Mouse (Mus musculus) kidney, adult 8-10 months (tissue): ENCODE data around the gene Tas2r143.

Experiments
- DNase-seq, 2 experiments: peaks; one replicate each; pipeline ENCODE4 v3.0.0; 2022

Tas2r143 gene

GRCm38 (mm10) chr6:42369870-42370269 is 30.2 kb upstream of the Tas2r143 start:
- DNase-seq, result peak; percentile 68 to 78

DNA sequence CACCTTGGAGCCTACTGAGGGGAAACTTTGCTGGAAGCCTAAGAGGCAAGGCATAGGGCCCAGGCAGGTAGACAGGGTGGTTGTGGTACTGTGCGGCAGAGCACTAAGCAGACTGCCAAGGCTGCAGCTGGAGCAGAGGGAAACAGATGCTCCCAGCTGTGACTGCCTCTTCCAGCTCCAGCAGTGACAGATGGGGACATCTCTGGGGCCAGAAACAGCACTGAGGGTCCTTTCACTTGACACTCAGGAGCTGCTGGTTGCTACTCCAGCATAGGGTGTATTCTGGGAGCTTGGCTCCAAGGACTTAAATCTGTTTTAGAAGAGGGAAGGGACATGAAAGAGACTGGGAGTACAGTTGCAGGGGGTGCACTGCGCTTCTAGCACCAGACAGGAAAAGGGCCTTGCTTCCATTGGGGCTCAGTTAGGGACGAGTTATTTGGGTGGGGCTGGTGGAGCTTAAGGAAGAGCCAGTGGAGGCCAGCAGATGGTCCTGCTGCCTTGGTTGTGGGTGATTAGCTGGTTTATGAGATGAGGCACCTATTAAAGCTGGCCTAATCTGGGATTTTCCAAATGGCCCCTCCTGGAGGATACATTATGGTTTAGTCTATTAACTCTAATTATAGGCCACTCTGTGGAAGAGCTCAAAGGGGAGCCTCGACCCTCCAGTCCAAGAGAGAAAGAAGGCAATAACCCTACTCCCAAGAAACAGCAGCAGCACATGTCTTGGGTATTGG is 29.2 kb upstream of the Tas2r143 start:
- peak in 1 of 2 experiments; percentile 16 for DNase-seq

- no peak for DNase-seq
Observed at GRCm38 (mm10) chr6:42372001-42372400, 28.0 kb upstream of the Tas2r143 start.

DNA sequence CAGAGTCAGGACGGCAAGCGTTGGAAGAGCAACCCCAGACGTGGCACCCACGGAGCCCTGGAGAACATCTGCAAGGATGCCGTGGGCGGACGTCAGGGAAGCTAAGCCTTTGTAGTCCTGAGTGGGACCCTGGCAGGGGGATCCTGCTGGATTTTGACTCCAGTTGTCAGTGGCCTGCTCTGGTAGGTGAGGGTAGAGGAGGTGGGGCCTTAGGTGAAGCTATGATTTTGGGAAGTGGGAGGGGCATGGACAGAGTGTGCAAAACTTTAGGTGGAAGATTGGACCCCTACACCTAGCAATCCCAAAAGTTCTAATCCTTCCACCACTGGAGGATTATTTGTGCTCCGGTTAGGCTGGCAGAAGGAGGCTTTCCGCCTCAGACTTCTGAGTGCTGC is 27.6 kb upstream of the Tas2r143 start:
- DNase-seq, result no peak

GRCm38 (mm10) chr6:42372816-42373547 is 27.1 kb upstream of the Tas2r143 start, which contains the start of gene Epha1:
Gene Epha1 (minus strand): TSS chr6:42373268.
- DNase-seq, result peak; percentile 80 to 82

DNA sequence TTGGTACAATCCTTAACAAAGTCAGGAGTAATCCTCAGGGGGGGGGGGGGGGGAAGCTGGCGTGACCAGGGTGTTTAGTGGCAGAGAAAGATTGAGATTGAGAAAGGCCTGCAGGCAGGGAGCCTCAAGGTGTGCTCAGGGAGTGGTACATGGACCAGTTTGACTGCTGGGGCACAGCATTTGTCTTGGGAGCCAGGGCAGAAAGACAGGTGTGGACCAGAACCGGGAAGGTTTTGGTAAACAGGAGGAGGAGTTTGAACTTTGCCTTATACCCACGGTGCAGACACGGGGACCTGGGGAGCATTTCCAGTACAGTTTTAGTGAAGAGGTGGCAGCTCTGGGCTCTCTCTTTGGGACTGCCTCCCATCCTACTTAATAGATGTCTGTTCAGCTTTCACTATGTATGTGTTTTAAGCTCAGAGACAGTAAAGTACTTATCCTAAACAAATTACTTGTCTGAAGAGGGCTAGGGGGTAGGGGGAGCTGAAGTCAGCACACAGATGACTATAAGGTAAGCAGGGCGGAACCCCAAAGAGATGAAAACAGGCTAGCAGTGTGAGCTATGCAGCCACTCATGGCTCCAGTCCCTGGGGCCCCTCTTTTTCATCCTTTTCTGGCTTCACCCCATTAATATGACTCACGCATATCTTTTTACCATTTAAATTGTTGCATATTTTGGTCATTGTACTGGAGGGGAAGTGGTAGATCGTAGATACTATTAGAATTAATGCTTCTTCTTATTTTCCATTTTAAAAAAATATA is 26.2 kb upstream of the Tas2r143 start:
- DNase-seq, result peak in 1 of 2 experiments; percentile 20

GRCm38 (mm10) chr6:42374701-42375100 is 25.3 kb upstream of the Tas2r143 start:
- DNase-seq, result no peak

DNA sequence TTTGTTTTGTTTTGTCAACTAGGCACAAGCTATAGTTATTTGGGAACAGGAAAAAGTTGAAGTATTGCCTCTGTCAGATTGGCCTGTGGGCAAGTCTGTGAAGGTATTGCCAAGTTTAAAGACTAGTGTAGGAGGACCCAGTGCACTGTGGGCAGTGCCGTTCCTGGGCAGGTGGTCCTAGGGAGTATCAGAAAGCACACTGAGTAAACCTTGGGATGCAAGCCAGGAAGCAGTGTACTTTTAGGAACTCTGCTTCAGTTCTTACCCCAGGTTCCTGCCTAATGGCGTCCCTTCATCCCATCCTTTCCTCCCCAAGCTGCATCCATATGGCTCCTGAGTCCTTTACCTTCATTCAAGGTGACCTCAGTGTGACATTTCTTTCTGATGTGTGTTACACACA is 24.9 kb upstream of the Tas2r143 start:
- DNase-seq, result no peak

DNA sequence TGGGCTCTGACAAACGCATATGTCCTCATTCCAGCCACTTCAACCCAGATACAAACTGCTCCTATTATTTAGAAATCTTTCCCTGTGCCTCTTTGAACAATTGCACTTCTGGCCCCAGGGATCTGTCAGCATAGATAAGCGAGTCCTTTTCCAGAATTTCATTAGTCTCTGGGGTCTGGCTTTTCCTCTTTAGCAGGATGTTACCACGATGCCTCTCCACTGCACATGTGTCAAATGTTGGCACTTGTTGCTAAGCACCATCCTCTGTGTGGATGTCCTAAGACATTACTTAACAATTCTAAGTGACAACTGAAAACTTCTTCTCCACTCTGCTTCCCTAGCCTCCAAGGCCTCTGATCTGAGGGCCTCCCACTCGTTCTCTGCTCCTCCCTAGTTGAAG is 24.0 kb upstream of the Tas2r143 start:
- no peak for DNase-seq

GRCm38 (mm10) chr6:42376504-42377019 is 23.5 kb upstream of the Tas2r143 start:
- DNase-seq, result no peak

- DNase-seq, result no peak
Observed at GRCm38 (mm10) chr6:42377280-42377679, 22.8 kb upstream of the Tas2r143 start.

DNA sequence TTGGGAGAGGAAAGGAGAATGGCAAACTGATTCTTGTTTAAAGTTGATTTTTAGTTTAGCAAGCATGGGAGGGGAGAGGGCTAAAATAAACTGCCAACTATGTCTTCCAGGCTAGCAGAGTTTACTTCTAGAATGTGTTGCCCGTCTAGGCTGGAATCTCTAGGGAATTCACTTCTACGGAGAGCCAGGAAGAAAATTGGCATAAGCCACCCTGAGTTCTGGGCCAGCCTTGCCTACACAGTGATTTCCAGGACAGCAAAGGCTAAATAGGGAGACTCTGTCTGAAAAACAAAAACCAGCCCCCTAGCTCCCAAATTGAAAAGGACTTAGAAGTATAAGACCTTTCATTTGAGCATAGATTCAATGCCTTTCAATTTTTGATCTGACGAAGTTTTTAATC is 20.5 kb upstream of the Tas2r143 start:
- DNase-seq, result no peak

GRCm38 (mm10) chr6:42380416-42381144 is 19.5 kb upstream of the Tas2r143 start:
- peak in 1 of 2 experiments; percentile 53 for DNase-seq

DNA sequence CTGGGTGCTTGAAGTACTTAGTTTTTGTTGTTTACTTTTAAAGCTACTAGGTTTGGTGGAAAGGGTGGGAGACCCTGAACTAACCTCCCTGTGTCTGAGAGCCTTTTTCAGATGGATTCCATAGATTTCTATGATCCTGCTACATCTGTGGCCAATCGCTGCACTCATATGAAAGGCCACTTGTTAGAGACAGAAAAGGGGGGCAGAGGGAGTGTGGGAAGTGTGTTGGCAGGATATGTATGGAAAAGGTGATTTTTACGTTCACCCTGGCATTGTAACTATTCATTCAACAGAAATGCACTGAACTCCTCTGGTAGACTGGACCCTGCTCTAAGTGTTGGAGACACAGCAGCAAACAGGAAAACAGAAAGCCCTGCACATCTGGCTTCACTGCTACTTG is 18.8 kb upstream of the Tas2r143 start:
- no peak for DNase-seq

GRCm38 (mm10) chr6:42381916-42382381 is 18.1 kb upstream of the Tas2r143 start:
- peak; percentile 31 to 45 for DNase-seq

- no peak for DNase-seq
Observed at GRCm38 (mm10) chr6:42383360-42383759, 16.7 kb upstream of the Tas2r143 start.

- no peak for DNase-seq
Observed at GRCm38 (mm10) chr6:42385635-42386034, 14.4 kb upstream of the Tas2r143 start.

DNA sequence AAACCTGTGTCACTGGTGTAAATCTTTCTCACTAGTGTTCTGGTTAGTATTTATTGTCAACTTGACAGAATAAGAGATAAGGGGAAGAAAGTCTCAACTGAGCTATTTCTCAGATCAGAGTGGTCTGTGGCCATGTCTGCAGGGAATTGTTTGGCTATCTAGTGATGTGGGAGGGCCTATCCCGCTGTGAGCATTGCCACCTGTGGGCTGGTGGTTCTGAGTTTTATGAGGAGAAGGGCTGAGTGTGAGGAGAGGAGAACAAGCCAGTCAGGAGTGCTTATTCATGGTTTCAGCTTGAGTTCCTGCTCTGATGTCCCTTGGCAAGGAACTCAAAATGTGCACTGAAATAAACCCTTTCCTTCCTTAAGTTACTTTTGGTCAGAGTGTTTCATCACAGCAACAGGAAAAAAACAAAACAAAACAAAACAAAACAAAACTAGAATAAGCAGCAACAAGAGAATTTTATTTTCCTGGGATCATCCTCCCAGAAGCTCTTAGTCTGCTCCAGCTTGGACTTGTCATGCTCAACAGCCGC is 8.2 kb upstream of the Tas2r143 start:
- no peak for DNase-seq

GRCm38 (mm10) chr6:42395960-42396809 is 3.9 kb upstream of the Tas2r143 start:
- DNase-seq, result peak; percentile 73 to 84

DNA sequence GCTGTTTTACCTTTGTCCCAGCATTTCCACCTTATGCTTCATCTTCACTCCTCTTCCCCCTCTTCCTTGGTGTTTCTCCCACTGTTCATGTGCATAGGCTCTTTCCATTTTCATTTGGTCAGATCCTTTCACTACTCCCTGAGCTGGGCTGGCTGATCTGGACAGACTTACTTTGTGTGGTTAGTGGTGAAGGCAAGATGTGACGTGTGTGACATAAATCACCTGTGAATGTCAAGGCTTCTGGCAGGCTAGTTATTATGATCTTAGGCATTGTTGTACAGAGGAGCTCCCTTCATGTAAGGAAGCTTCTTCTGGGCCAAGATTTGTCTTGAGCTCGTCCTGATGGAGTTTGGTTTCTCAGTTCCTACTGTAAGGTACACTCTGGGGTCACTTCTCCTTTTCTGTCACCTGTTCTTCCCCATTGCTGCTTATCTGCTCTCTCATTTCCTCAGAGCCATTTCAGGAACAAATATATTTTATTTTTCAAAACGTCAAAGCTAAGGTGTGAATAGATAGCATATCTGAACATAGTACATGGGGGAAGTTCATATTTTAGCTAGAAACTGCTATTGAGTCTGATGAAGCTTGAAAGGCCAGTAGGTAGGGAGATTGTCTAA is 2.9 kb upstream of the Tas2r143 start:
- no peak for DNase-seq

DNA sequence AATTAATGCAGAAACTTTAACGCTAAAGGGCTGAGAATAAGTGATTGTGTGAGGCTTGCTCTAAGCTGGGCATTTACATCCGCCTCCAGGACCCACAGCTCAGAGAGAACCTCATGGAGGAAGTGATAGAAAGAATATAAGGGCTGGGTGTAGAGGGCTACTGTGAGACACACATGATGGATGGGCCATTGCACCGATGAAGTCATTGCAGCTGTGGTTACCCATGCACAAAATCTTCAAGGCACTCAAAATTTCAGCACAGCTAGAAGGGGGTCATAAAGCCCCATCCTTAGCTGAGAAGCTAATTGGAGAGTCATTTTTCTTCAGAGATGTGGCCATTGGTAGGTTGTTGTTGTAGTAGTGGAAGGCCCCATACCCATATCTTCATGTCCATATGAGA is 1.8 kb upstream of the Tas2r143 start:
- no peak for DNase-seq
